Mouse (Mus musculus): ENCODE results near the gene Scp2d1. TPM values are rescaled to one million over a fixed set of nuclear protein-coding genes. Genes with fewer than 3 reads are reported as not detected.
"Not testable (repeated sequence)": the region's sequence is repeated elsewhere in the genome, so short reads cannot be mapped to it uniquely, and the experiment has no call there.

Scp2d1 gene
- polyA plus RNA-seq (2012; rRNA removed): 0.16 TPM in 1 of 2 replicates, not detected in the other

GRCm38 (mm10) chr2:144823356-144823755 is at the start of gene Scp2d1:
TSS of gene Scp2d1 (plus strand) at chr2:144823656.
- DNase-seq (ENCODE audit: extremely low spot score in 1 of 2, low spot score in 1 of 2): not testable (repeated sequence)

GRCm38 (mm10) chr2:144774636-144775160 is 48.8 kb upstream of the Scp2d1 start:
- DNase-seq (ENCODE audit: extremely low spot score in 1 of 2, low spot score in 1 of 2): no peak

- no peak for DNase-seq (ENCODE audit: extremely low spot score in 1 of 2, low spot score in 1 of 2)
These were observed 47.8 kb upstream of the Scp2d1 start for GRCm38 (mm10) chr2:144775626-144776025.

- no peak for DNase-seq (ENCODE audit: extremely low spot score in 1 of 2, low spot score in 1 of 2)
These were observed 44.2 kb upstream of the Scp2d1 start for GRCm38 (mm10) chr2:144779263-144779662.

GRCm38 (mm10) chr2:144780731-144781130 is 42.7 kb upstream of the Scp2d1 start:
- DNase-seq (ENCODE audit: extremely low spot score in 1 of 2, low spot score in 1 of 2): no peak

- DNase-seq (ENCODE audit: extremely low spot score in 1 of 2, low spot score in 1 of 2): no peak
These were observed 41.6 kb upstream of the Scp2d1 start for GRCm38 (mm10) chr2:144781871-144782270.

GRCm38 (mm10) chr2:144782481-144782880 is 41.0 kb upstream of the Scp2d1 start:
- no peak for DNase-seq (ENCODE audit: extremely low spot score in 1 of 2, low spot score in 1 of 2)

GRCm38 (mm10) chr2:144783190-144783589 is 40.3 kb upstream of the Scp2d1 start:
- no peak for DNase-seq (ENCODE audit: extremely low spot score in 1 of 2, low spot score in 1 of 2)

GRCm38 (mm10) chr2:144783831-144784230 is 39.6 kb upstream of the Scp2d1 start:
- DNase-seq (ENCODE audit: extremely low spot score in 1 of 2, low spot score in 1 of 2): no peak

GRCm38 (mm10) chr2:144791671-144792294 is 31.7 kb upstream of the Scp2d1 start:
- DNase-seq (ENCODE audit: extremely low spot score in 1 of 2, low spot score in 1 of 2): peak; percentile 65 to 66

- DNase-seq (ENCODE audit: extremely low spot score in 1 of 2, low spot score in 1 of 2): no peak
These were observed 25.9 kb upstream of the Scp2d1 start for GRCm38 (mm10) chr2:144797515-144797914.

GRCm38 (mm10) chr2:144807766-144808754 is 15.4 kb upstream of the Scp2d1 start:
- no peak for DNase-seq (ENCODE audit: extremely low spot score in 1 of 2, low spot score in 1 of 2)

- DNase-seq (ENCODE audit: extremely low spot score in 1 of 2, low spot score in 1 of 2): no peak
These were observed 5.1 kb downstream of the Scp2d1 start for GRCm38 (mm10) chr2:144828457-144828985.

GRCm38 (mm10) chr2:144836667-144837311 is 13.3 kb downstream of the Scp2d1 start:
- DNase-seq (ENCODE audit: extremely low spot score in 1 of 2, low spot score in 1 of 2): no peak

GRCm38 (mm10) chr2:144837312-144837679 is 13.8 kb downstream of the Scp2d1 start:
- DNase-seq (ENCODE audit: extremely low spot score in 1 of 2, low spot score in 1 of 2): no peak

- peak in 1 of 2 experiments; percentile 30 for DNase-seq (ENCODE audit: extremely low spot score in 1 of 2, low spot score in 1 of 2)
These were observed 45.4 kb downstream of the Scp2d1 start for GRCm38 (mm10) chr2:144868827-144869226.

Other genes with a start within 250 kb of the Scp2d1 start
- gene Smim26, start 229.6 kb upstream of the Scp2d1 start, polyA plus RNA-seq (2012; rRNA removed): 64.6 and 72.2 TPM in 2 replicates
- gene Dtd1, start 223.8 kb upstream of the Scp2d1 start, polyA plus RNA-seq (2012; rRNA removed): 57.5 and 68.5 TPM in 2 replicates

All from frontal cortex, adult 2 months (tissue).